Mouse (Mus musculus) spleen, embryonic (tissue): ENCODE data around the gene Gm7233.
"Not testable (repeated sequence)": the region's sequence is repeated elsewhere in the genome, so short reads cannot be mapped to it uniquely, and the experiment has no call there.

ENCODE experiments used
- CTCF ChIA-PET: fragments of 350-600 bp; sonication (Branson Sonifier 250); formaldehyde crosslinking; loops from one replicate; lab custom pipeline; 2022; lab: Charles Lee

Gm7233 gene

GRCm38 (mm10) chr14:43179567-43179966 is at the start of gene Gm7233:
Gene Gm7233 (plus strand): TSS chr14:43179867.
- CTCF ChIA-PET, result not testable (repeated sequence)

- CTCF ChIA-PET, result not testable (repeated sequence)
Observed at GRCm38 (mm10) chr14:43167189-43167588, 12.5 kb upstream of the Gm7233 start.

- CTCF ChIA-PET, result not testable (repeated sequence)
Observed at GRCm38 (mm10) chr14:43167942-43168341, 11.7 kb upstream of the Gm7233 start.

- CTCF ChIA-PET, result not testable (repeated sequence)
Observed at GRCm38 (mm10) chr14:43168573-43169170, 11.0 kb upstream of the Gm7233 start.

GRCm38 (mm10) chr14:43235204-43235603 is 55.5 kb downstream of the Gm7233 start, which contains the start of gene Gm8122:
Gene Gm8122 (minus strand): TSS chr14:43235304.
- CTCF ChIA-PET, result not testable (repeated sequence)
